Mouse (Mus musculus) hindbrain, embryonic 12.5 days (tissue): Measurements from ENCODE around the gene Zfp422. TPM values are rescaled to one million over a fixed set of nuclear protein-coding genes. Genes with fewer than 3 reads are reported as not detected.
"Not testable (repeated sequence)": the region's sequence is repeated elsewhere in the genome, so short reads cannot be mapped to it uniquely, and the experiment has no call there.

Experiments
- ATAC-seq: fragments of 200-750 bp; cut with Nextera tagmentation; 2 replicates; pipeline ENCODE4 v1.8.0; 2017; ENCODE audit warnings: moderate TSS enrichment; ENCODE audit not compliant: low FRiP score
- H3K27ac ChIP-seq: fragments of 300-500 bp; sonication (generic); 2 replicates; pipeline ENCODE4 v1.5.1; 2016; ENCODE audit warnings: mild to moderate bottlenecking
- H3K27me3 ChIP-seq: fragments of 300-500 bp; sonication (generic); 2 replicates; pipeline ENCODE4 v1.6.1; 2016; ENCODE audit warnings: mild to moderate bottlenecking
- H3K36me3 ChIP-seq: fragments of 300-500 bp; sonication (generic); 2 replicates; pipeline ENCODE4 v1.6.1; 2016; ENCODE audit warnings: mild to moderate bottlenecking
- H3K4me1 ChIP-seq: fragments of 300-500 bp; sonication (generic); 2 replicates; pipeline ENCODE4 v1.6.1; 2016
- H3K4me2 ChIP-seq: fragments of 300-500 bp; sonication (generic); replicated peaks from 2 replicates; pipeline ENCODE4 v1.6.1; 2016; ENCODE audit warnings: mild to moderate bottlenecking
- H3K4me3 ChIP-seq: fragments of 300-500 bp; sonication (generic); 2 replicates; pipeline ENCODE4 v1.5.1; 2016; ENCODE audit warnings: mild to moderate bottlenecking
- H3K9ac ChIP-seq: fragments of 300-500 bp; sonication (generic); 2 replicates; pipeline ENCODE4 v1.6.1; 2016; ENCODE audit warnings: mild to moderate bottlenecking, moderate library complexity
- H3K9me3 ChIP-seq: fragments of 300-500 bp; sonication (generic); replicated peaks from 2 replicates; pipeline ENCODE4 v1.6.1; 2016; ENCODE audit warnings: mild to moderate bottlenecking
- WGBS: fragments of 180-500 bp; shearing (Covaris S2); methylation state at CpG from one replicate; pipeline ENCODE4 v1.1.7; 2016; 5-methylcytosine and 5-hydroxymethylcytosine counted together
- microRNA-seq: library from miRNA; unstranded; fragments of <30 nt; microRNA quantifications from one replicate; pipeline ENCODE4, GENCODE M21; 2017
- polyA plus RNA-seq: library from polyadenylated mRNA; unstranded; fragments of >200 nt; fragmentation: Nextera tagmentation; extraction: Ambion mirVana; gene quantifications from 2 replicates; pipeline ENCODE4 v1.2.1, GENCODE M21; 2016

Zfp422 gene
- polyA plus RNA-seq, 1 experiment from 2014 or later = 237 TPM

DNA sequence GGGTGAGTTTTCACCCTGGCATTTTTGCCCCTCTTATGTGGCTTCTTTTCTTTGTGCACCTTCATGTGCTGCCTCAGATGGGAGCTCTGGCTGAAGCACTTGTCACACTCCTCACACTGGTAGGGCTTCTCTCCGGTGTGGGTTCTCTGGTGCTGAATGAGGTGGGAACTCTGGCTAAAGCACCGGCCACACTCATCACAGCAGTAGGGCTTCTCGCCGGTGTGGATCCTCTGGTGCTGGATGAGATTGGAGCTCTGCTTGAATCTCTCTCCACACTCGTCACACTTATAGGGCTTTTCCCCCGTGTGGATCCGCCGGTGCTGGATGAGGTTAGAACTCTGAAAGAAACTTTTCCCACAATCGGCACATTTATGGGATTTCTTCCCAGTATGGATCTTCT is 2.4 kb downstream of the Zfp422 start:
- ATAC-seq, H3K9me3 ChIP-seq, H3K9ac ChIP-seq, H3K4me2 ChIP-seq, H3K4me3 ChIP-seq, H3K27ac ChIP-seq, H3K27me3 ChIP-seq: not testable (repeated sequence)
- H3K4me1 ChIP-seq = peaks cover 15% of the 10 kb centered on the region
- H3K36me3 ChIP-seq = peaks cover 18% of the 10 kb centered on the region
- WGBS = 96% methylated on average over 9 of the region's 9 CpGs

- ATAC-seq = no peak
- 62% methylated on average over 8 of the region's 8 CpGs for WGBS
These were observed 7.3 kb downstream of the Zfp422 start for GRCm38 (mm10) chr6:116621318-116622023.

GRCm38 (mm10) chr6:116618073-116618472 is 10.7 kb downstream of the Zfp422 start:
- H3K4me1 ChIP-seq = no peaks in the 10 kb centered on the region
- no peak for ATAC-seq
- H3K4me3 ChIP-seq = no peak overlapping the region
- no peaks in the 10 kb centered on the region for H3K36me3 ChIP-seq
- H3K27ac ChIP-seq = no peak overlapping the region
- no peak overlapping the region for H3K9ac ChIP-seq
- no peaks in the 10 kb centered on the region for H3K27me3 ChIP-seq
- H3K9me3 ChIP-seq = no peaks in the 10 kb centered on the region
- no peak overlapping the region for H3K4me2 ChIP-seq

More at GRCm38 (mm10) chr6:116621318-116622023, 7.3 kb downstream of the Zfp422 start:
- no peak overlapping the region for H3K4me2 ChIP-seq
- H3K9ac ChIP-seq = no peak overlapping the region
- H3K27ac ChIP-seq = no peak overlapping the region
- no peaks in the 10 kb centered on the region for H3K9me3 ChIP-seq
- 0 out of 2 replicates have a peak, but pooled peaks cover 2% of the 10 kb centered on the region for H3K4me1 ChIP-seq
- no peaks in the 10 kb centered on the region for H3K27me3 ChIP-seq
- no peak overlapping the region for H3K4me3 ChIP-seq
- H3K36me3 ChIP-seq = peaks cover 15% of the 10 kb centered on the region

DNA sequence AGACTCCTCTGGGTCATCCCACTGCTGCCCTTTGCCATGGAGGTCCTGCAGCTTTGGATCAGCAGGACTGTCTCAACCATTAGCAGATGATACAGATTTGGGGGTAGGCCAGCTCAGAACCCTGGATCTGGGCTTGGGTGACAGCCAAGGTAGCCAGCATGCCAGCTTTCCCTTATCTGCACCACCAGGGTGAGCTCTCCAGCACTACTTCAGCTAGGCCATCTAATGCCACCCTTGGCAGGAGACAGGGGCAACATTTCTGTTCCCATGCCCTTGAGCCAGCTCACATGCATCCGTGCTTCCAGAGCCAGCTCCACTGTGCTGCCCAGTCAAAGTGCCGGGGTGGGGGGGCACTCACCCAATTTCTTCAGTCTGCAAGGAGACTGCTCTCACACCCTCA is 13.1 kb downstream of the Zfp422 start:
- no peak overlapping the region for H3K27ac ChIP-seq
- H3K9ac ChIP-seq = no peak overlapping the region
- WGBS = 76% methylated on average over 2 of the region's 2 CpGs
- no peak for ATAC-seq
- H3K4me3 ChIP-seq = no peak overlapping the region
- H3K9me3 ChIP-seq = no peaks in the 10 kb centered on the region
- no peaks in the 10 kb centered on the region for H3K4me1 ChIP-seq
- no peaks in the 10 kb centered on the region for H3K27me3 ChIP-seq
- H3K36me3 ChIP-seq = no peaks in the 10 kb centered on the region
- H3K4me2 ChIP-seq = no peak overlapping the region

DNA sequence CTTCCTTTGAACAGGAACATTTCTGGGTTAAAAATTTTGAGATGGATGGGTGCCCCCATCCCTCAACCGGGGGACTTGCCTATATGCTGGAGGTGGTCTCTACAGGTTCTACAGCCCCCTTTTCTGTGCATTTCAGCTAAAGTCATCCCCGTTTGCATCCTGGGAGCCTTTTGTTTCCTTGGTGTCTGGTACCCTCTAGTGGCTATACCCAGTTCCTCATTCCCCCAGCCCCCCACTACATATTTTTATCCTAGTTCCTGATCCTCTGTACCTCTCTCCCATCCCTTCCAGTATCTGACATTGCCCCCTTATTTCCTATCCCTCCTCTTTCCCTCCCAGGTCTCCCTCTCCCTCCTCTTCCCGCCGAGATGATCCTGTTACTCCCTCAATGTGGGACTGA is 21.6 kb downstream of the Zfp422 start:
- Histone ChIP-seq H3K4me3 (no peak overlapping the region), H3K9ac (no peak overlapping the region), H3K4me1 (no peaks in the 10 kb centered on the region), H3K27me3 (no peaks in the 10 kb centered on the region), H3K9me3 (no peaks in the 10 kb centered on the region), H3K27ac (no peak overlapping the region), H3K4me2 (no peak overlapping the region), H3K36me3 (no peaks in the 10 kb centered on the region)
- no peak for ATAC-seq
- WGBS = 36% methylated on average over 4 of the region's 4 CpGs

GRCm38 (mm10) chr6:116600969-116601368 is 27.8 kb downstream of the Zfp422 start:
- H3K9ac ChIP-seq, H3K4me2 ChIP-seq, H3K9me3 ChIP-seq, H3K36me3 ChIP-seq, H3K27ac ChIP-seq, H3K27me3 ChIP-seq, ATAC-seq, H3K4me3 ChIP-seq, H3K4me1 ChIP-seq: not testable (repeated sequence)

- no peaks in the 10 kb centered on the region for H3K9me3 ChIP-seq
- no peak within 1 kb of the TSS for H3K9ac ChIP-seq
- H3K27me3 ChIP-seq = no peaks in the 10 kb centered on the region
- no peak for ATAC-seq
- no peak within 1 kb of the TSS for H3K4me3 ChIP-seq
- H3K4me1 ChIP-seq = no peaks in the 10 kb centered on the region
- no peaks in the 10 kb centered on the region for H3K36me3 ChIP-seq
- no peak within 1 kb of the TSS for H3K27ac ChIP-seq
- WGBS = 75% methylated on average over 4 of the region's 4 CpGs
- no peak within 1 kb of the TSS for H3K4me2 ChIP-seq
These were observed 44.7 kb downstream of the Zfp422 start, which contains the start of gene Olfr215 for GRCm38 (mm10) chr6:116584095-116584494. Gene Olfr215 (minus strand): TSS chr6:116584195.

Small RNAs within 50 kb of the gene (microRNA-seq; reads per million reads assigned to microRNA genes)
- 2.2 reads per million for gene Mir7043

Other genes with a start within 250 kb of the Zfp422 start
- 1.0 and 1.2 TPM in 2 replicates for gene Alox5, start 167.8 kb downstream of the Zfp422 start, polyA plus RNA-seq
- gene Olfr211, start 139.9 kb downstream of the Zfp422 start, polyA plus RNA-seq = not detected in 2 replicates
- gene Olfr212, start 122.5 kb downstream of the Zfp422 start, polyA plus RNA-seq = 0.08 TPM in 1 of 2 replicates, not detected in the other
- gene Olfr213, start 90.5 kb downstream of the Zfp422 start, polyA plus RNA-seq = not detected in 2 replicates
- gene Gm5580, start 77.9 kb downstream of the Zfp422 start, polyA plus RNA-seq = 0.23 and 0.52 TPM in 2 replicates
- gene Olfr214, start 74.8 kb downstream of the Zfp422 start, polyA plus RNA-seq = not detected in 2 replicates
- not detected in 2 replicates for gene Olfr215, start 44.8 kb downstream of the Zfp422 start, polyA plus RNA-seq
- gene Depp1, start 21.6 kb upstream of the Zfp422 start, polyA plus RNA-seq = 9.5 and 9.7 TPM in 2 replicates
- 38.7 and 46.7 TPM in 2 replicates for gene Rassf4, start 45.0 kb upstream of the Zfp422 start, polyA plus RNA-seq
- gene Tmem72, start 87.9 kb upstream of the Zfp422 start, polyA plus RNA-seq = 0.10 and 0.12 TPM in 2 replicates